Mouse (Mus musculus) liver, embryonic 12.5 days (tissue): Measurements from ENCODE around the gene Slc35f6. TPM values are rescaled to one million over a fixed set of nuclear protein-coding genes. Genes with fewer than 3 reads are reported as not detected.

Experiments
- ATAC-seq: fragments of 200-750 bp; cut with Nextera tagmentation; 2 replicates; pipeline ENCODE4 v1.8.0; 2017; ENCODE audit warnings: moderate number of reproducible peaks, mild to moderate bottlenecking, moderate library complexity
- H3K27ac ChIP-seq: fragments of 300-500 bp; sonication (generic); 2 replicates; pipeline ENCODE4 v1.5.1; 2016; ENCODE audit warnings: mild to moderate bottlenecking
- H3K27me3 ChIP-seq: fragments of 300-500 bp; sonication (generic); replicated peaks from 2 replicates; pipeline ENCODE4 v1.6.1; 2016; ENCODE audit warnings: mild to moderate bottlenecking, moderate library complexity
- H3K36me3 ChIP-seq: fragments of 300-500 bp; sonication (generic); 2 replicates; pipeline ENCODE4 v1.6.1; 2016; ENCODE audit warnings: mild to moderate bottlenecking, moderate library complexity
- H3K4me1 ChIP-seq: fragments of 300-500 bp; sonication (generic); 2 replicates; pipeline ENCODE4 v1.6.1; 2016
- H3K4me2 ChIP-seq: fragments of 300-500 bp; sonication (generic); 2 replicates; pipeline ENCODE4 v1.6.1; 2016; ENCODE audit warnings: mild to moderate bottlenecking, moderate library complexity
- H3K4me3 ChIP-seq: fragments of 300-500 bp; sonication (generic); 2 replicates; pipeline ENCODE4 v1.5.1; 2016; ENCODE audit warnings: mild to moderate bottlenecking, moderate library complexity
- H3K9ac ChIP-seq: fragments of 300-500 bp; sonication (generic); 2 replicates; pipeline ENCODE4 v1.6.1; 2016; ENCODE audit warnings: mild to moderate bottlenecking, moderate library complexity
- H3K9me3 ChIP-seq: fragments of 300-500 bp; sonication (generic); replicated peaks from 2 replicates; pipeline ENCODE4 v1.6.1; 2016; ENCODE audit warnings: mild to moderate bottlenecking, moderate library complexity
- WGBS: fragments of 180-500 bp; shearing (Covaris S2); methylation state at CpG from one replicate; pipeline ENCODE4 v1.1.7; 2016; ENCODE audit not compliant: insufficient replicate concordance; 5-methylcytosine and 5-hydroxymethylcytosine counted together
- polyA plus RNA-seq: library from polyadenylated mRNA; unstranded; fragments of >200 nt; fragmentation: Nextera tagmentation; extraction: Ambion mirVana; gene quantifications from 2 replicates; pipeline ENCODE4 v1.2.1, GENCODE M21; 2016

Gene Slc35f6
- polyA plus RNA-seq, 1 experiment from 2014 or later = 10.3 TPM

GRCm38 (mm10) chr5:30643477-30644179, 4.1 kb upstream of the Slc35f6 start:
- peaks cover 18% of the 10 kb centered on the region for H3K27me3 ChIP-seq
- no peak overlapping the region for H3K9ac ChIP-seq
- no peak overlapping the region for H3K4me2 ChIP-seq
- ATAC-seq = no peak
- H3K27ac ChIP-seq = no peak overlapping the region
- H3K36me3 ChIP-seq = no peaks in the 10 kb centered on the region
- H3K4me1 ChIP-seq = peaks cover 22% of the 10 kb centered on the region
- H3K4me3 ChIP-seq = no peak overlapping the region
- no peaks in the 10 kb centered on the region for H3K9me3 ChIP-seq
- 39% methylated on average over 5 of the region's 5 CpGs for WGBS

GRCm38 (mm10) chr5:30646036-30646435, 1.7 kb upstream of the Slc35f6 start:
- no peak for ATAC-seq
- Histone ChIP-seq H3K4me3 (no peak overlapping the region), H3K27ac (no peak overlapping the region), H3K9ac (no peak overlapping the region), H3K36me3 (no peaks in the 10 kb centered on the region; the same call in 1 of the 2 replicates), H3K4me1 (peaks cover 40% of the 10 kb centered on the region), H3K4me2 (no peak overlapping the region), H3K9me3 (no peaks in the 10 kb centered on the region), H3K27me3 (peaks cover 5% of the 10 kb centered on the region)
- 60% methylated on average over 2 of the region's 2 CpGs for WGBS

DNA sequence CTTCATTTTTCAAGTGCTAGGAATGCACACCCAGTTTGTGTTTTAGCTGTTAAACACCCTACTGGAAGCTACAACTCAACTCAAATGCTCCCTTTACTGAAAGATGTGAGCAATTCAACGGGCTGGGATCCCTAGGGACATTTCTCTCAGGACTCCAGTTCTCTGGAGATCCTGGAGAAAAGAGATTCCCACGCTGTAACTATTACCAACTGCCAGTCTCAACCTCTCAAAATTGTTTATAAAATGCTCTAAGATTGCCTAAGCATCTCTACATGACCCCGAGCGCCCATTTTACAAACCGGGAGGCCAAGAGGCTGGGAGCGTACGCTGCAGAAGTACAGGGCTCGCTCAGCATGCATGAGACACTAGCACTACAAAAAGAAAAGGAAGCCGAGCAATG, 337 bp upstream of the Slc35f6 start:
- peaks cover 41% of the 10 kb centered on the region for H3K4me1 ChIP-seq
- 25% methylated on average over 9 of the region's 9 CpGs for WGBS
- no peak overlapping the region for H3K27ac ChIP-seq

DNA sequence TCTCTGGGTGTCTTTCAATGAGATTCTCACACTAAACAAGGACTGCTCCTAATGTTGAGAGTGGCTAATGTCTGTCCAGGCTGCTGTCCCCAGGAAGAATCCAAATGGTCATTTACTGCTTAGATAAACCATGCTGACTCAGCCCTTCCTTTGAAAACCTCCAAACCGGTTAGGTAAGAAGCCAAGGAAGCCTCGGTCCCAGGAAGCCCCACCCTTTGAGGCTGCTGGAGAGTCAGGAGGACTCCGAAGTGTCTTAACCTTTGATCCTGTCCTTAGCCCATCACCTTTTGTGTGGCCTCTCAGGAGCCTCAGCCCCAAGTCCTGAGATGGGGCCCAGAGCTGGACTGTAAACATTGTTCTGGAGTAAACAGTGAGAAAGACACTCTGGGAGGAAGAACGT, 1.8 kb downstream of the Slc35f6 start:
- Histone ChIP-seq H3K4me1 (peaks cover 38% of the 10 kb centered on the region), H3K27ac (no peak overlapping the region), H3K9ac (no peak overlapping the region), H3K4me3 (peak overlapping the region; percentile 89; the same call in 1 of the 2 replicates), H3K27me3 (no peaks in the 10 kb centered on the region), H3K4me2 (peak overlapping the region; percentile 90; the same call in 1 of the 2 replicates), H3K9me3 (no peaks in the 10 kb centered on the region), H3K36me3 (peaks cover 15% of the 10 kb centered on the region)
- WGBS = 54% methylated on average over 4 of the region's 4 CpGs
- no peak for ATAC-seq

More for the DNA sequence above, 337 bp upstream of the Slc35f6 start:
- Histone ChIP-seq H3K4me2 (peak overlapping the region; percentile 90), H3K36me3 (peaks cover 7% of the 10 kb centered on the region; the same call in 1 of the 2 replicates), H3K27me3 (peaks cover 2% of the 10 kb centered on the region), H3K9me3 (no peaks in the 10 kb centered on the region), H3K4me3 (peak overlapping the region; percentile 89), H3K9ac (peak overlapping the region; percentile 81)
- ATAC-seq = peak; percentile 10; the same call in 1 of the 2 replicates

- H3K4me2 ChIP-seq = no peak overlapping the region
- H3K9ac ChIP-seq = no peak overlapping the region
- H3K27me3 ChIP-seq = no peaks in the 10 kb centered on the region
- ATAC-seq = no peak
- no peak overlapping the region for H3K4me3 ChIP-seq
- peaks cover 38% of the 10 kb centered on the region for H3K4me1 ChIP-seq
- 0 out of 2 replicates have a peak overlapping the region, but pooled peaks have one; percentile 5 for H3K27ac ChIP-seq
- 46% methylated on average over 3 of the region's 3 CpGs for WGBS
- peaks cover 27% of the 10 kb centered on the region for H3K36me3 ChIP-seq
- no peaks in the 10 kb centered on the region for H3K9me3 ChIP-seq
Measured at GRCm38 (mm10) chr5:30650756-30651155, 3.0 kb downstream of the Slc35f6 start.

DNA sequence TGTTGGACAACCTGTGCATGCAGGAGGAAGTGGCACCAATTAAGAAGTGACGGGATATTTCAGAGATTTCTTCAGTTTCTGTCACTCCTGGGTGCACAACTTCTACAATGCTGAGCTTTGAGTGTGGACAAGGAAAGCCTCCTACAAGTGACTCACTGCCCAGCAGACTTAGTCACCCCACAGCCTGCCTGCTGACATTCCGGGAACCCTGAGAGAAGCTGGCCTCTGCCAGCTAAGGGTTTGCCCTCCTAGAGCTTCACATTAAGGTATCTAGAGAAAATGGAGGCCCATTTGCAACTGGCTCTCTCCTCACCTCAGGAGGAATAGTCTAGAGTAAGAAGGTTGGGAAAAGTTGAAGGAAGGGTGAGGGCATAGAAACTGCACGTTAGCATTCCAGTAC, 3.8 kb downstream of the Slc35f6 start:
- H3K9ac ChIP-seq = no peak overlapping the region
- peaks cover 38% of the 10 kb centered on the region for H3K4me1 ChIP-seq
- WGBS = 74% methylated on average over 3 of the region's 3 CpGs
- peaks cover 35% of the 10 kb centered on the region for H3K36me3 ChIP-seq
- no peak for ATAC-seq
- no peaks in the 10 kb centered on the region for H3K27me3 ChIP-seq
- no peak overlapping the region for H3K4me2 ChIP-seq
- H3K9me3 ChIP-seq = no peaks in the 10 kb centered on the region
- H3K27ac ChIP-seq = no peak overlapping the region
- H3K4me3 ChIP-seq = no peak overlapping the region

GRCm38 (mm10) chr5:30653246-30653645, 5.5 kb downstream of the Slc35f6 start:
- Histone ChIP-seq H3K9ac (no peak overlapping the region), H3K4me3 (no peak overlapping the region), H3K27ac (no peak overlapping the region), H3K9me3 (no peaks in the 10 kb centered on the region), H3K4me1 (peaks cover 29% of the 10 kb centered on the region), H3K27me3 (no peaks in the 10 kb centered on the region), H3K4me2 (no peak overlapping the region), H3K36me3 (peaks cover 52% of the 10 kb centered on the region)
- WGBS = 73% methylated on average over 6 of the region's 6 CpGs
- no peak for ATAC-seq

DNA sequence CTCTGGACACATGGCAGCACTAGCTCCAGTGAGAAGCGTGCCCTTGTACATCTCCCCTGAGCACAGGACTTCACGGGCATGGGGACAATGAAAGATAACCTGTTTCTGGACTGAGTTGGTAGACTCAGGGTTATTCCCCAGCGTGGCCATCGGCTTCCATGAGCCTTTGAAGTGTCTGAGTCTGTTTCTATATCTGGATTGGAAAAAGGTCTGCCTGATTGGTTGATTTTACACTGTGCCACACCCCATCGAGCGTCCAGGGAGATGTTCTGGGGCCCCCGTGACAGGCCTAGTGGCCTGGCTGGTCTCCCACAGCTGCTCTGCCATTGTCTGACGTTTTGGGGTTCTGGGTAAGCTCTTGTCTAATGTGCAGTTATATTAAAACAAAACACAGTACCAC, 7.3 kb downstream of the Slc35f6 start:
- Histone ChIP-seq H3K36me3 (peaks cover 61% of the 10 kb centered on the region), H3K9ac (no peak overlapping the region), H3K4me3 (no peak overlapping the region), H3K4me2 (no peak overlapping the region), H3K27me3 (no peaks in the 10 kb centered on the region), H3K27ac (no peak overlapping the region), H3K9me3 (no peaks in the 10 kb centered on the region), H3K4me1 (peaks cover 11% of the 10 kb centered on the region)
- ATAC-seq = no peak
- 71% methylated on average over 8 of the region's 8 CpGs for WGBS

GRCm38 (mm10) chr5:30655526-30656195, 7.9 kb downstream of the Slc35f6 start:
- Histone ChIP-seq H3K36me3 (peaks cover 61% of the 10 kb centered on the region), H3K4me1 (peaks cover 5% of the 10 kb centered on the region; the same call in 1 of the 2 replicates), H3K27me3 (no peaks in the 10 kb centered on the region), H3K4me3 (no peak overlapping the region), H3K9me3 (no peaks in the 10 kb centered on the region; the same call in 1 of the 2 replicates), H3K9ac (no peak overlapping the region), H3K27ac (no peak overlapping the region), H3K4me2 (no peak overlapping the region)
- ATAC-seq = no peak
- WGBS = 85% methylated on average over 6 of the region's 6 CpGs

DNA sequence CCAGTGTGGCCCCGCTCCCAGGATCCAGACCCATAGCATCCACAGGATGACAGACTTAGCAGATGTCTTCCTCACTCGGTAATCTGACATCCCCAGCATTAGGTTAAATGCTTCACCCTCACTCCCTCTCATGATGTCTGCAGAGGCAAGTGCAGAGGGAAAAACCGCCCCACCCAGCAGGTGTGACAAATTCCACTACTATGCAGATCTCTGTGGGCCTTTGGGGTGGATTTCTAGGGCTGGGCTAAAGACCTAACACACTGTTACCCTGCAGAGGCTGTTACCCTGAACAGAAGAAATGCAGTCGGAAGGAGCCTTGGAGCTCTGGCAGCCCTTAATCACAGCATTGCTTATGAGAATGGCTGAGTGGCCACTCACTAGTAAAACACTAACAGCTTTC, 11.3 kb downstream of the Slc35f6 start:
- WGBS = 66% methylated on average over 4 of the region's 4 CpGs
- H3K27ac ChIP-seq = no peak overlapping the region
- no peak overlapping the region for H3K4me2 ChIP-seq
- no peaks in the 10 kb centered on the region; the same call in 1 of the 2 replicates for H3K9me3 ChIP-seq
- H3K9ac ChIP-seq = no peak overlapping the region
- H3K4me1 ChIP-seq = no peaks in the 10 kb centered on the region
- H3K36me3 ChIP-seq = peaks cover 47% of the 10 kb centered on the region
- ATAC-seq = no peak
- no peak overlapping the region for H3K4me3 ChIP-seq
- no peaks in the 10 kb centered on the region for H3K27me3 ChIP-seq

DNA sequence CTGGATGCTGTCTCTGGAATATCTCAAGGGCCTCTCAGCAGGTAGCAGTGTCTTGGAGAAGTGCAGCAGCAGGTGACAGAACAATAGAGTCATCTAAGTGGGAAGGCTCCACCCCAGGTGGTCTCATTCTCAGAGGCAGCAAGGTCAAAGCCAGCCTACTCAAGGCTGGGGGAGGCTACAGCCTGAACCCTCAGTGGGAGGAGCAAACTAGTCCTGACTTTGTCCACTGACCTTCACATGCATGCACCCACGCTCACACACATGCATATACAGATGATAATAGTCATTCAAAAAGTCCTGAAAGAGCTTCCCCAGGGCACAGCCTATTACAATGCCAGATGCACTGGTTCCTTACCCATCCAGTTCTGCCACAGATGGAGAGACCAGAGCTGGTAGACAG, 12.5 kb downstream of the Slc35f6 start:
- ATAC-seq = no peak
- H3K4me1 ChIP-seq = 0 out of 2 replicates have a peak, but pooled peaks cover 3% of the 10 kb centered on the region
- H3K9me3 ChIP-seq = no peaks in the 10 kb centered on the region; the same call in 1 of the 2 replicates
- no peak overlapping the region for H3K4me2 ChIP-seq
- H3K36me3 ChIP-seq = peaks cover 39% of the 10 kb centered on the region
- no peak overlapping the region for H3K9ac ChIP-seq
- no peak overlapping the region for H3K4me3 ChIP-seq
- H3K27ac ChIP-seq = no peak overlapping the region
- 70% methylated on average over 1 of the region's 1 CpGs for WGBS
- no peaks in the 10 kb centered on the region for H3K27me3 ChIP-seq

DNA sequence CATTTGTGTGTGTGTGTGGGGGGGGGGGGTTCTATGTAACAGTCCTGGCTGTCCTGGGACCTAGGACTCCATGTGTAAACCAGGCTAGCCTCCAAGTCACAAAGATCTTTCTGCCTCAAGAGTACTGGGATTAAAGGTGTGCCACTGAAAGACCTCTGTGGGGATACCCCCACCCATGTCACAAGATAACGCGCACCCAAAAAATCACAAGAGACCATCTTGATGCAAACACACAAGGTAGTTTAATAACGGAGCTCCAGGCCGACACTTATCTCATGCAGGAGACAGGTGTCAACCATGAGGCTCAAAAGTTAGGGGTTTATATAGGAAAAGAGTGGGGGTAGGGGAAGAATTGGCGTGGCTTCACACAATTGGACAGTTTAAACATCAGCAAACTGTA, 13.1 kb downstream of the Slc35f6 start:
- WGBS = 86% methylated on average over 5 of the region's 5 CpGs
- Histone ChIP-seq H3K27me3 (no peaks in the 10 kb centered on the region), H3K9me3 (no peaks in the 10 kb centered on the region; the same call in 1 of the 2 replicates), H3K4me1 (peaks cover 6% of the 10 kb centered on the region), H3K27ac (no peak overlapping the region), H3K9ac (no peak overlapping the region), H3K36me3 (peaks cover 33% of the 10 kb centered on the region), H3K4me2 (no peak overlapping the region), H3K4me3 (no peak overlapping the region)
- ATAC-seq = no peak
